Mouse (Mus musculus) small intestine, adult 2 months (tissue): Measurements from ENCODE around the gene Rfng. TPM values are rescaled to one million over a fixed set of nuclear protein-coding genes. Genes with fewer than 3 reads are reported as not detected.
"Not testable (repeated sequence)": the region's sequence is repeated elsewhere in the genome, so short reads cannot be mapped to it uniquely, and the experiment has no call there.

ENCODE experiments used
- H3K27ac ChIP-seq: fragments of 200-500 bp; 2 replicates; pipeline ENCODE4 v1.5.1; 2012; ENCODE audit warnings: low read depth, low read length, control low read depth, inconsistent platforms; ENCODE audit not compliant: insufficient read depth
- H3K27me3 ChIP-seq: fragments of 200-500 bp; 2 replicates; pipeline ENCODE4 v1.6.1; 2012; ENCODE audit warnings: mild to moderate bottlenecking, moderate library complexity, low read length, inconsistent platforms; ENCODE audit not compliant: control insufficient read depth, insufficient read depth
- H3K36me3 ChIP-seq: fragments of 200-500 bp; 2 replicates; pipeline ENCODE4 v1.6.1; 2012; ENCODE audit warnings: mild to moderate bottlenecking, low read length, control low read depth, inconsistent platforms; ENCODE audit not compliant: control insufficient read depth, insufficient read depth
- H3K4me1 ChIP-seq: fragments of 200-500 bp; 2 replicates; pipeline ENCODE4 v1.6.1; 2012; ENCODE audit warnings: low read length, inconsistent platforms, mixed read lengths; ENCODE audit not compliant: control insufficient read depth, insufficient read depth, insufficient read length
- H3K4me3 ChIP-seq: fragments of 200-500 bp; 2 replicates; pipeline ENCODE4 v1.5.1; 2012; ENCODE audit warnings: low read depth, mild to moderate bottlenecking, control low read depth, inconsistent platforms, low read length, moderate library complexity
- CTCF ChIP-seq: fragments of 200-500 bp; IDR thresholded peaks from 2 replicates; pipeline ENCODE4 v1.5.1; 2012; ENCODE audit warnings: low read depth, mild to moderate bottlenecking, control low read depth, inconsistent platforms, low read length, moderate library complexity, mixed read lengths; ENCODE audit not compliant: insufficient replicate concordance, insufficient read length; ENCODE audit errors: extremely low read depth
- POLR2A ChIP-seq: fragments of 200-500 bp; IDR thresholded peaks from 2 replicates; pipeline ENCODE4 v1.6.1; 2012; ENCODE audit warnings: low read depth, mild to moderate bottlenecking, control low read depth, inconsistent platforms, low read length, moderate library complexity
- WGBS: fragments of 180-500 bp; shearing (Covaris S2); methylation state at CpG from one replicate; pipeline ENCODE4 v1.1.7; 2018; 5-methylcytosine and 5-hydroxymethylcytosine counted together
- polyA plus RNA-seq: library from polyadenylated mRNA; depleted of rRNA; stranded (reverse); fragments of >200 nt; gene quantifications from 2 replicates; pipeline ENCODE4 v1.2.3, GENCODE M21; 2012

Rfng gene
- polyA plus RNA-seq, 1 experiment: 90.5 TPM

GRCm38 (mm10) chr11:120785145-120785544 lies 1.1 kb upstream of the Rfng start:
- H3K4me3 ChIP-seq: peak overlapping the region; percentile 100
- H3K4me1 ChIP-seq: peaks cover 24% of the 10 kb centered on the region
- H3K27me3 ChIP-seq: no peaks in the 10 kb centered on the region
- WGBS: 32% methylated on average over 9 of the region's 9 CpGs
- TF ChIP-seq POLR2A (no peak), CTCF (no peak)
- peaks cover 29% of the 10 kb centered on the region for H3K36me3 ChIP-seq
- H3K27ac ChIP-seq: no peak overlapping the region

- H3K4me3 ChIP-seq: peak overlapping the region; percentile 100
- 2% methylated on average over 42 of the region's 42 CpGs for WGBS
- peaks cover 24% of the 10 kb centered on the region for H3K4me1 ChIP-seq
- no peaks in the 10 kb centered on the region for H3K27me3 ChIP-seq
- peaks cover 17% of the 10 kb centered on the region for H3K36me3 ChIP-seq
- TF ChIP-seq POLR2A (no peak), CTCF (no peak)
- H3K27ac ChIP-seq: peak overlapping the region; percentile 79
These were observed 462 bp downstream of the Rfng start for GRCm38 (mm10) chr11:120783426-120784063.

- not testable (repeated sequence) for H3K27me3 ChIP-seq, H3K36me3 ChIP-seq
- WGBS: 80% methylated on average over 6 of the region's 6 CpGs
- Histone ChIP-seq H3K4me3 (peak overlapping the region; percentile 27; the same call in 1 of the 2 replicates), H3K4me1 (peaks cover 24% of the 10 kb centered on the region), H3K27ac (peak overlapping the region; percentile 63)
These were observed 2.6 kb downstream of the Rfng start for GRCm38 (mm10) chr11:120781361-120781760.

- peaks cover 18% of the 10 kb centered on the region for H3K4me1 ChIP-seq
- TF ChIP-seq CTCF: no peak
- no peak for TF ChIP-seq POLR2A
- H3K27ac ChIP-seq: no peak overlapping the region
- no peaks in the 10 kb centered on the region for H3K36me3 ChIP-seq
- 94% methylated on average over 1 of the region's 1 CpGs for WGBS
- no peaks in the 10 kb centered on the region for H3K27me3 ChIP-seq
- H3K4me3 ChIP-seq: no peak overlapping the region
These were observed 4.1 kb downstream of the Rfng start for GRCm38 (mm10) chr11:120779876-120780275.

- H3K27ac ChIP-seq: no peak overlapping the region
- H3K4me3 ChIP-seq: no peak overlapping the region
- H3K36me3 ChIP-seq: no peaks in the 10 kb centered on the region
- peaks cover 8% of the 10 kb centered on the region; the same call in 1 of the 2 replicates for H3K4me1 ChIP-seq
- no peaks in the 10 kb centered on the region for H3K27me3 ChIP-seq
- TF ChIP-seq CTCF: no peak
- TF ChIP-seq POLR2A: no peak
- 45% methylated on average over 6 of the region's 6 CpGs for WGBS
These were observed 6.9 kb downstream of the Rfng start for GRCm38 (mm10) chr11:120777123-120777522.

GRCm38 (mm10) chr11:120775774-120776469 lies 8.1 kb downstream of the Rfng start:
- no peaks in the 10 kb centered on the region for H3K27me3 ChIP-seq
- H3K36me3 ChIP-seq: no peaks in the 10 kb centered on the region
- H3K4me1 ChIP-seq: peaks cover 5% of the 10 kb centered on the region; the same call in 1 of the 2 replicates
- no peak overlapping the region for H3K4me3 ChIP-seq
- peak; percentile 100 for TF ChIP-seq CTCF
- TF ChIP-seq POLR2A: no peak
- WGBS: 18% methylated on average over 15 of the region's 15 CpGs
- no peak overlapping the region for H3K27ac ChIP-seq

- no peaks in the 10 kb centered on the region for H3K36me3 ChIP-seq
- no peak overlapping the region for H3K27ac ChIP-seq
- H3K4me3 ChIP-seq: no peak overlapping the region
- 85% methylated on average over 7 of the region's 7 CpGs for WGBS
- H3K4me1 ChIP-seq: no peaks in the 10 kb centered on the region
- TF ChIP-seq POLR2A (no peak), CTCF (no peak)
- H3K27me3 ChIP-seq: no peaks in the 10 kb centered on the region
These were observed 10.4 kb downstream of the Rfng start for GRCm38 (mm10) chr11:120773463-120774190.
